Comparison of ENCODE assay signal across 12 mouse cellular contexts in the genomic region with DNA sequence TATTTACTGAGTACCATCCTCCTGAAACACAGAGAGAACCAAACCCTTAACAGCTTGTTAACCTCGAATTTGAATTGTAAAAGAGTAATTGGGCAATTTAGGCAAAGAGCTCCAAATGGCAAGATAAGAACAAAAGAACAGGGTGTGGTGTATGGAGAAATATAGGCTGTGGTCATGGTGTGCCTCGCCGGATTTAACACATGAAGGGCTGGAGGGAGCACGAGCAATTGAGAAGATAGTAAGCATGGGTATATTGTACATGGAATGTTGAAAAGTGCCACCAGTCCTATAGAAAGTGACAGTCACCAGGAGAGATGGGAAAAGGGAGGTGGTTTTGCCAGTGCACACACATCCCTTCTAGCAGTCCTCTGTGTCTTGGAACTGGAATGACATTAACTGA.
"Had no signal": no experiment of that assay in that cellular context is flagged by ENCODE, and none has a peak within 500 bp of the region (broad histone marks: within the 10 kb centered on the region; RNA-seq: fewer than 3 reads in every experiment).

No protein-coding gene starts in this region.

- DNase-seq: kidney, postnatal 25 days; lung, adult 2 months; lung, postnatal 36 days; right cerebral cortex, postnatal 14 days; thymus, postnatal 36 days had no signal

- H3K4me3 ChIP-seq: left cerebral cortex, adult 2 months; limb, embryonic 10.5 days; liver, embryonic 15.5 days; midbrain, embryonic 13.5 days; neural tube, embryonic 13.5 days had no signal

- H3K4me2 ChIP-seq: liver, embryonic 11.5 days; liver, embryonic 15.5 days; midbrain, embryonic 13.5 days; neural tube, embryonic 13.5 days had no signal

- H3K9me3 ChIP-seq: limb, embryonic 10.5 days; liver, embryonic 15.5 days; midbrain, embryonic 13.5 days; neural tube, embryonic 13.5 days had no signal

- H3K9ac ChIP-seq: liver, embryonic 15.5 days; midbrain, embryonic 13.5 days; neural tube, embryonic 13.5 days had no signal

- ATAC-seq: lung, postnatal 0 days; midbrain, embryonic 13.5 days had no signal

- H3K27me3 ChIP-seq: liver, embryonic 15.5 days; midbrain, embryonic 13.5 days; neural tube, embryonic 13.5 days had no signal

- H3K27ac ChIP-seq: left cerebral cortex, adult 2 months; limb, embryonic 10.5 days; liver, embryonic 15.5 days; midbrain, embryonic 13.5 days; neural tube, embryonic 13.5 days had no signal

- H3K4me1 ChIP-seq: liver, embryonic 15.5 days had no signal

- H3K36me3 ChIP-seq: limb, embryonic 10.5 days; liver, embryonic 15.5 days; midbrain, embryonic 13.5 days; neural tube, embryonic 13.5 days had no signal
